Mouse (Mus musculus): ENCODE measurements around the gene Ints13. TPM values are rescaled to one million over a fixed set of nuclear protein-coding genes. Genes with fewer than 3 reads are reported as not detected.
A peak's percentile ranks its signal among the peaks of the same experiment; 100 is the strongest.

Gene Ints13
- 69.8 and 78.4 TPM in 2 replicates for polyA plus RNA-seq (2015; fragmentation: Nextera tagmentation; extraction: Ambion mirVana)

- peak; percentile 95 for ATAC-seq (ENCODE audit: low FRiP score, low read depth)
- Histone ChIP-seq H3K4me1 (peaks cover 37% of the 10 kb centered on the region), H3K27me3 (no peaks in the 10 kb centered on the region), H3K9me3 (no peaks in the 10 kb centered on the region), H3K36me3 (no peaks in the 10 kb centered on the region), H3K4me2 (replicated peaks) (peak within 1 kb of the TSS; percentile 75), H3K9ac (peak within 1 kb of the TSS; percentile 91), H3K4me3 (peak within 1 kb of the TSS; percentile 90), H3K27ac (peak within 1 kb of the TSS; percentile 97)
- WGBS, result under 1% methylated on average over 77 of the region's 77 CpGs
Measured at GRCm38 (mm10) chr6:146577310-146578109, at the start of gene Ints13. TSS of gene Ints13 (minus strand) at chr6:146577835.

- Histone ChIP-seq H3K9ac (no peak overlapping the region), H3K36me3 (peaks cover 95% of the 10 kb centered on the region), H3K27me3 (no peaks in the 10 kb centered on the region), H3K4me3 (no peak overlapping the region), H3K4me1 (no peaks in the 10 kb centered on the region), H3K27ac (no peak overlapping the region), H3K4me2 (replicated peaks) (no peak overlapping the region), H3K9me3 (no peaks in the 10 kb centered on the region)
- WGBS, result 91% methylated on average over 2 of the region's 2 CpGs
- ATAC-seq (ENCODE audit: low FRiP score, low read depth), result no peak
Measured at GRCm38 (mm10) chr6:146616670-146617069, 39.0 kb upstream of the Ints13 start.

GRCm38 (mm10) chr6:146615891-146616290 is 38.3 kb upstream of the Ints13 start:
- no peak for ATAC-seq (ENCODE audit: low FRiP score, low read depth)
- H3K4me3 ChIP-seq, result no peak overlapping the region
- H3K4me2 ChIP-seq (replicated peaks), result no peak overlapping the region
- H3K9ac ChIP-seq, result no peak overlapping the region
- H3K9me3 ChIP-seq, result no peaks in the 10 kb centered on the region
- H3K36me3 ChIP-seq, result peaks cover 88% of the 10 kb centered on the region
- H3K4me1 ChIP-seq, result no peaks in the 10 kb centered on the region
- H3K27me3 ChIP-seq, result no peaks in the 10 kb centered on the region
- no peak overlapping the region for H3K27ac ChIP-seq
- 92% methylated on average over 8 of the region's 8 CpGs for WGBS

GRCm38 (mm10) chr6:146614541-146614940 is 36.9 kb upstream of the Ints13 start:
- no peaks in the 10 kb centered on the region for H3K4me1 ChIP-seq
- H3K27me3 ChIP-seq, result no peaks in the 10 kb centered on the region
- no peak for ATAC-seq (ENCODE audit: low FRiP score, low read depth)
- peaks cover 88% of the 10 kb centered on the region for H3K36me3 ChIP-seq
- no peak overlapping the region for H3K4me3 ChIP-seq
- H3K9ac ChIP-seq, result no peak overlapping the region
- no peak overlapping the region for H3K4me2 ChIP-seq (replicated peaks)
- H3K27ac ChIP-seq, result no peak overlapping the region
- 90% methylated on average over 5 of the region's 5 CpGs for WGBS
- no peaks in the 10 kb centered on the region for H3K9me3 ChIP-seq

- Histone ChIP-seq H3K27ac (no peak overlapping the region), H3K9me3 (no peaks in the 10 kb centered on the region), H3K4me1 (no peaks in the 10 kb centered on the region), H3K36me3 (peaks cover 90% of the 10 kb centered on the region), H3K9ac (no peak overlapping the region), H3K4me3 (no peak overlapping the region), H3K4me2 (replicated peaks) (no peak overlapping the region), H3K27me3 (no peaks in the 10 kb centered on the region)
- WGBS, result 95% methylated on average over 5 of the region's 5 CpGs
- no peak for ATAC-seq (ENCODE audit: low FRiP score, low read depth)
Measured at GRCm38 (mm10) chr6:146613907-146614306, 36.3 kb upstream of the Ints13 start.

GRCm38 (mm10) chr6:146612736-146613135 is 35.1 kb upstream of the Ints13 start:
- H3K9me3 ChIP-seq, result no peaks in the 10 kb centered on the region
- 91% methylated on average over 5 of the region's 5 CpGs for WGBS
- H3K4me2 ChIP-seq (replicated peaks), result no peak overlapping the region
- no peaks in the 10 kb centered on the region for H3K4me1 ChIP-seq
- H3K27ac ChIP-seq, result no peak overlapping the region
- peaks cover 89% of the 10 kb centered on the region for H3K36me3 ChIP-seq
- no peak overlapping the region for H3K9ac ChIP-seq
- H3K27me3 ChIP-seq, result no peaks in the 10 kb centered on the region
- no peak overlapping the region for H3K4me3 ChIP-seq
- no peak for ATAC-seq (ENCODE audit: low FRiP score, low read depth)

GRCm38 (mm10) chr6:146611897-146612296 is 34.3 kb upstream of the Ints13 start:
- no peak for ATAC-seq (ENCODE audit: low FRiP score, low read depth)

GRCm38 (mm10) chr6:146611385-146611784 is 33.8 kb upstream of the Ints13 start:
- no peak overlapping the region for H3K27ac ChIP-seq
- no peak overlapping the region for H3K4me2 ChIP-seq (replicated peaks)
- no peaks in the 10 kb centered on the region for H3K9me3 ChIP-seq
- ATAC-seq (ENCODE audit: low FRiP score, low read depth), result no peak
- 89% methylated on average over 6 of the region's 6 CpGs for WGBS
- no peak overlapping the region for H3K9ac ChIP-seq
- peaks cover 89% of the 10 kb centered on the region for H3K36me3 ChIP-seq
- H3K4me1 ChIP-seq, result no peaks in the 10 kb centered on the region
- no peaks in the 10 kb centered on the region for H3K27me3 ChIP-seq
- H3K4me3 ChIP-seq, result no peak overlapping the region

More at GRCm38 (mm10) chr6:146611897-146612296, 34.3 kb upstream of the Ints13 start:
- Histone ChIP-seq H3K4me3 (no peak overlapping the region), H3K9ac (no peak overlapping the region), H3K27me3 (no peaks in the 10 kb centered on the region), H3K27ac (no peak overlapping the region), H3K36me3 (peaks cover 89% of the 10 kb centered on the region), H3K4me2 (replicated peaks) (no peak overlapping the region), H3K4me1 (no peaks in the 10 kb centered on the region), H3K9me3 (no peaks in the 10 kb centered on the region)
- 95% methylated on average over 7 of the region's 7 CpGs for WGBS

GRCm38 (mm10) chr6:146603651-146604050 is 26.0 kb upstream of the Ints13 start:
- Histone ChIP-seq H3K4me1 (no peaks in the 10 kb centered on the region), H3K9me3 (no peaks in the 10 kb centered on the region), H3K9ac (no peak overlapping the region), H3K4me2 (replicated peaks) (no peak overlapping the region), H3K36me3 (peaks cover 88% of the 10 kb centered on the region), H3K27me3 (no peaks in the 10 kb centered on the region), H3K27ac (no peak overlapping the region), H3K4me3 (no peak overlapping the region)
- WGBS, result 76% methylated on average over 10 of the region's 10 CpGs
- ATAC-seq (ENCODE audit: low FRiP score, low read depth), result no peak

GRCm38 (mm10) chr6:146602601-146603000 is 25.0 kb upstream of the Ints13 start:
- no peak for ATAC-seq (ENCODE audit: low FRiP score, low read depth)
- no peak overlapping the region for H3K27ac ChIP-seq
- H3K4me2 ChIP-seq (replicated peaks), result no peak overlapping the region
- 72% methylated on average over 4 of the region's 4 CpGs for WGBS
- H3K9ac ChIP-seq, result no peak overlapping the region
- no peak overlapping the region for H3K4me3 ChIP-seq
- peaks cover 82% of the 10 kb centered on the region for H3K36me3 ChIP-seq
- H3K9me3 ChIP-seq, result no peaks in the 10 kb centered on the region
- no peaks in the 10 kb centered on the region for H3K4me1 ChIP-seq
- no peaks in the 10 kb centered on the region for H3K27me3 ChIP-seq

- no peak overlapping the region for H3K4me2 ChIP-seq (replicated peaks)
Measured at GRCm38 (mm10) chr6:146585134-146585533, 7.5 kb upstream of the Ints13 start.

GRCm38 (mm10) chr6:146583366-146584046 is 5.9 kb upstream of the Ints13 start:
- 74% methylated on average over 2 of the region's 2 CpGs for WGBS
- Histone ChIP-seq H3K4me1 (peaks cover 13% of the 10 kb centered on the region), H3K9me3 (no peaks in the 10 kb centered on the region), H3K27ac (no peak overlapping the region), H3K4me2 (replicated peaks) (no peak overlapping the region), H3K4me3 (no peak overlapping the region), H3K9ac (no peak overlapping the region), H3K27me3 (no peaks in the 10 kb centered on the region), H3K36me3 (peaks cover 27% of the 10 kb centered on the region)
- ATAC-seq (ENCODE audit: low FRiP score, low read depth), result no peak

More at GRCm38 (mm10) chr6:146585134-146585533, 7.5 kb upstream of the Ints13 start:
- Histone ChIP-seq H3K9me3 (no peaks in the 10 kb centered on the region), H3K27me3 (no peaks in the 10 kb centered on the region), H3K9ac (no peak overlapping the region), H3K4me1 (0 out of 2 replicates have a peak, but pooled peaks cover 2% of the 10 kb centered on the region), H3K36me3 (peaks cover 43% of the 10 kb centered on the region), H3K27ac (no peak overlapping the region), H3K4me3 (no peak overlapping the region)
- WGBS, result 91% methylated on average over 5 of the region's 5 CpGs
- ATAC-seq (ENCODE audit: low FRiP score, low read depth), result no peak

Measured in limb, embryonic 13.5 days (tissue).